Mouse (Mus musculus) urinary bladder, adult 18-20 months (tissue): ENCODE data around the gene Mboat2.

Source experiments
- DNase-seq, 2 experiments: peaks; one replicate each; pipeline ENCODE4 v3.0.0; 2022; ENCODE audit warnings: low spot score in 2 of 2, mixed read lengths in 2 of 2

Gene Mboat2

GRCm38 (mm10) chr12:24898226-24898625, 67.5 kb downstream of the Mboat2 start:
- no peak for DNase-seq

GRCm38 (mm10) chr12:24899636-24900035, 69.0 kb downstream of the Mboat2 start:
- DNase-seq: no peak

DNA sequence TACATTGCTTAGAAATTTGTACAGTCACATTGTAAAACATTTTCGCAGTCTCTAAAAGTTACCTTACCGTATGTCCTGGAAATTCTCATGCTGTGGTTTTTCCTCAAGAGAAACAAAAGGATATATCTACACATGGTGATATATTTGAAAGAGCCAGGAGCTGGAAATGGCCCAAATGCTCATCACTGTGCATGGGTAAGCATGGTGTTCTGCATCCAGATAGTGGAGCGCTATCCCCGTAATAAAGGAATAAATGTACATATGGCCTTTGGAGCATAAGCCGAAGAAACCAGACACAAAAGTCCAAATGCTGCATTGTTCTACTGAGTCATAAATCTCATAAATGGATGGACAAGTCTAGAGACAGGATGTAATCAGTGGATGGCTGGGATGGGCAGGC, 72.1 kb downstream of the Mboat2 start:
- no peak for DNase-seq

- no peak for DNase-seq
Measured at GRCm38 (mm10) chr12:24907894-24908293, 77.2 kb downstream of the Mboat2 start.

DNA sequence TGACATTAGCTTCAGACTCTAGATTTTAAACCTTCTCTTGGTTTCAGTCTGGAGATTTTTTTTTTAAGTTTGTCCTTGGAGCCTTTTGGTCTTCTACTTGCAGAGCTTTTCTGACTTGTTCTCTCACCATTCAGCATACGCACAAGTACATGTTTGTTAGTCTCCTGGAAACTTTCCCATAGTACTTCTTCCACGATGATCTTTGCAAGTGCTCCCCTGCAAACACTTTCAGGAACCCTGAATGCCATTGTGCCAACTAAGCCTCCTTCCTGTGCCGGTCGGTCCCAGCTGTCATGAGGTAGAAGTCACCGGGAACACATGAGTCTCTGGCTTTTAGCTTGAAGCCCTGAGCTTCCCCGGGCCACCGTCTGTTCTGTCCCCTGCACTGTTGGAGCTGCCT, 79.0 kb downstream of the Mboat2 start:
- DNase-seq: no peak

GRCm38 (mm10) chr12:24912174-24912573, 81.5 kb downstream of the Mboat2 start:
- DNase-seq: no peak

- no peak for DNase-seq
Measured at GRCm38 (mm10) chr12:24912876-24913275, 82.2 kb downstream of the Mboat2 start.

DNA sequence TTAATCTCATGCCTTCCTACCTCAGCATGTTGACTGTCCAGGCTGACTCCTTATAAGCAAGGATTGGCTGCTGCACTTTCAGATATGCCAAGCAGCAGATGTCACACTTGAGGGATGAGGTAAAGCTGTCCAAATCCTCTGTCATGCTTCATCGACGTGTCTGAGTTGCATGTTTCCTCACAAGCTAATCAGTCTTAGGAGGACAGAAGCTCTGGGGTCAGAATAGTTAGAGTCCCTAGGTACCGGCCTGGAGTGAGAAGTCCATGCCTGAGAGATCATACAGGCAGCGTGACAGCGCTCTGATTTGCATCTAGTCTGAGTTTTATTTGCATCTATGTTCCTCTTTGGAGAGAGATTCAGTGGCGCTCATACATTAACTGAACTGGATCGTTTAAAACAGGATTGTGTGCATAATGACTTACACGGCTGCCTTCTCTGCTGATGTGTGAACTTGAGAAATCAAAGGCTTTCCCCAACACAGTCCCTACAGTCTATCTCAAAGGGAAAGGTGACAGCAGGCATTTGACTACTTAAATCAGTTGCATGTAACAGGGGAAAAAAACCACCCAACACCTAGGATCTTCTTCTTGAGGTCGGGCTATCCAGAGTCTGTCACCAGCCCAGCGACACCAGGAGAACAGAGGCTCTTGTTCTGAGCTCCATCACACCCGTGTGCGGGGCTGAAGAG, 88.0 kb downstream of the Mboat2 start:
- no peak for DNase-seq

- DNase-seq: no peak
Measured at GRCm38 (mm10) chr12:24920861-24921260, 90.2 kb downstream of the Mboat2 start.

GRCm38 (mm10) chr12:24924003-24924402, 93.3 kb downstream of the Mboat2 start:
- no peak for DNase-seq

DNA sequence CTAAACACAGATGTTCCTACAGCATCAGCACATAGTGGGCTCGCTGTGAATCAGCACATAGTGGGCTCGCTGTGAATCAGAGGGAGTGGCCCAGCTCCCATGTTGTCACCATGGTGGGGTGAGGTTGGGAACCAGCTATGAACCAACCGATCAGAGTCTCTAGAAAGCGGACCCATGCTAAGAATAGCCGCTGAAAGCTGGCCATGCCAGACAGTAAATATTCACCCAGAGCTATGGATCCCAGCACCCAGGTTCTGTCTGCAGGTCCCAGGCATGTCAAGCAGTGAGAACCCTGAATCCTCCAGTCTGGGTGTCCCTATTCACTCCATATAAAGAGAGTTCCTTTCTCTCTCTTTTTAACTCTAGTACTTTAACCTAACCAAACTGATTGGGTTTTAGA, 94.6 kb downstream of the Mboat2 start:
- no peak for DNase-seq

DNA sequence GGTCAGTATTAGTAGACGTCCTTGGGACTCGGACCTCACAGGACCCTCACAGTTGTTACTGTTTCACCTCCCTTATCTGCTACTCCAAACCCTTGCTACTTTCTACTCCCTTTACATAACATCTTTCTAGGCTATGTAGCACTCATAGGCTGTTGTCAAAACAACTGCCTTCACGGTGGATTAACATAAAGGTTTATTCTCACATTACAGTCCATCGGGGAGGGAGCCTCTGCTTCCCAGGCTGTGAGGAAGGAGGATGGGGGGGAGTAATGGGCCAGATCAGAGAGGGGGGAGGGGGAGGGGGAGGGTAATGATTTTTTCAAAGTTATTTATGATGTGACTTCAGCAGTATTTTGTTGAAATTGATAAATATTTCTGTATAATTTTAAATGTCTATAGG, 95.0 kb downstream of the Mboat2 start:
- DNase-seq: no peak

- no peak for DNase-seq
Measured at GRCm38 (mm10) chr12:24928051-24928748, 97.5 kb downstream of the Mboat2 start.

DNA sequence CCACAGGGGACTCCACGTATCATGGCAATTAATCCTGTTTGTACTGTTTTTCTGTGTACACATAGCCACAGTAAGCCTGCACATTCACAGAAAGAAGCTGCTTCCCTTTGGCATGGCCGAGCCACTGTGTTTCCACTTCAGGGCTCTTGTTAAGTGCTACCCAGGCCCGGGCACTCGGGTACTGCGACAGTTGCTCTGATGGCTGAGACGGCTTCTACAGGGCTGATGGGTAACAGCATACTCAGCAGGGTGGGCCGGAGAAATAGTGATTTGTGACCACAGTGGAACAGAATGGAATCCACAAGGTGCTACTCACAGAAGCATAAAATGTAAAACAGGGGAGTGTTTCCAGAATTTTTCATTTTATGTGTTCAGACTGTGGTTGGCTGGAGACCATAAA, 98.4 kb downstream of the Mboat2 start:
- DNase-seq: no peak

GRCm38 (mm10) chr12:24930760-24931159, 100.1 kb downstream of the Mboat2 start:
- DNase-seq: no peak

GRCm38 (mm10) chr12:24932120-24932519, 101.4 kb downstream of the Mboat2 start:
- no peak for DNase-seq

DNA sequence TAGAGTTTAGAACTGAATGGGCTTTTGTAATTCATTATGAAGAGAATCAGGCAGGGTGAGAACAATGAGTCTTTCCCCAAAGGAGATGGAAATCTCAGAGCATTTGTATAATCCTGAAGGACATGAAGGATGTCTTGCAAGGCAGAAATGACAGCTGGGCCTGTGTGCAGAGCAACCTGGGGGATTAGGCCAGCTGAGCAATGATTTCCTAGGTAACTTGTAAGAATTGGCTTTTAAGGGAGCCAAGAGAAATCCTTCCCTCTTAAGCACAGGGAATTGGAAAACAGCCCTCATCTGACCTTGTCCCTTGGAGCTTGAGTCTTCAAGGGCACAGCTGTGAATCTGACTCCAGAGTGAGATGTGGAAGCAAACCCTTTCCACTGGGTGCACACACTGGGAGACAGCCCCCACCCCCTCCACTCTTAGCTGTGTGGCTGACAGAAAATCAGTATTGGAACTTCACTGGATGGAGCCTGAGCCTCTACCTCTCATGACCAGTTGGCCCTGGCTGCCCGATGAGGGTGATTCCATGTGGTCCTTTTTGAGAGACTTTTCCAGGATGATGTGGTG, 102.6 kb downstream of the Mboat2 start:
- no peak for DNase-seq

DNA sequence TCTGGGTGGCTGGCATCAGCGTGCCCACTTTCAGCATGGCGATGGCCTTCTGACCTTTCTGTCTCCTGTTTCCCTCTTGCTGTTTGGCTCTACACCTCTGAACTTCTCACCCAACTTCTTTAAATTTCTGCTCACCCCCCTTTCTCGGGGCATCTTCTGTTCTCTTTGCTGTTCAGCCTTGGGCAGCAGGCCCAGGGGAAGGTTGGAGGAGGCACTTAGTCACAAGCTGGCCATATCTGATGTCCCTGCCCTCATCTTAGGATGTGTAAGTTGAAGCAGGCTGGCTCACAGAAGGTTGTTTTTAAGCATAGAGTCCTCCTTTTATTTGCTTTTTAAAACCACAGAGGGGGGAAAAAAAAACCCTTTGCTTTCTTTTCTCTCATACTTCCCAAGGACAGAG, 103.3 kb downstream of the Mboat2 start:
- no peak for DNase-seq

- DNase-seq: no peak
Measured at GRCm38 (mm10) chr12:24936281-24936680, 105.6 kb downstream of the Mboat2 start.

DNA sequence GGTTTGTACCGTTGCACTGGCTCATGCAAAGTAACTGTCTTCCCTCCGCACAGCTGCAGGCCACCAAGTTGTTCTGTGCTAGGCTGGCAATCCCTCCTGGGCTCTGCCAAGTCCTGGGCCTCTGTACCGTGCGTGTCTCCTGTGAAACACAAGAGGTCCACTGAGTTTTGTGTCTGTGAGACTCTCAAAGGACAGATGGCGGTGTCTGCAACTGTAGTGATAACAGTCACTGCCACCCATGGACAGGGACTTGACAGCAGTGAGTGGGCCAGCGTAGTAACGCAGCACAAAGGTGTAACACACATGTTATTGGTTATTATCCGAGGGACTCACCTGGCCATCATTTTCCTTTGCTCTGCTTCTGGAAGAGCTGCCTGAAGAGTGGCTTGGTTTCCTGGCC, 108.7 kb downstream of the Mboat2 start:
- DNase-seq: no peak

DNA sequence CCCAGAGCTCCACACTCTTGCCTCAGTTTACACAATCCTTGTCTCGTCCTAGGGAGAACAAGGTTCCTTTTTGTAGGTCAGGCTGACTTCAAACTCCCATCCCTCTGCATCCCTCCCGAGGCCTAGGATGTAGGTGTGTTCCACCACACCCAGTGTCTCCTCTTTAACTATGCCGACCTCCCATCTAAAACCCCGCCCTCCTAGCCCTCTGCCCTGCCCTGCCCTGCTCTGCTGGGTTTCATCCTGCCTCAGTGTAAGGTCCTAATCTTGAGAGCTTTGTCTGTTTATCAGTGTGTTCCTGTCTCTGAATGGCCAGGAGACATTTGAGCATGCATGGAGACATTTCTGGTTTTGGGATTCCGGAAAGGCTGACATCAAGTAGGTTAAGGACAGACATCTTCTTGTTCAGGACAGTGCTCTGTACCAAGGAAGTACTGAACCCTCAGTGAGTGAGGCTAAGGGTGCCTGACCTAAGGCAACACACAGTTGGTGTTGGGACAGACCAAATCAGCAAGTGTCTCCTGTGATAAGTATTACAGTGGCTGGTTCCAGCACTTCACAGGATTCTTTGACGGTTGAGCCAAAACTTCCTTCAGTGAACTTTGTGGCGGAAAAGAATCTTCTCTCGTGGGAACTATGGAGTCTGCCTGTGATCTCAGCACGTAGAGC, 112.1 kb downstream of the Mboat2 start:
- no peak for DNase-seq

DNA sequence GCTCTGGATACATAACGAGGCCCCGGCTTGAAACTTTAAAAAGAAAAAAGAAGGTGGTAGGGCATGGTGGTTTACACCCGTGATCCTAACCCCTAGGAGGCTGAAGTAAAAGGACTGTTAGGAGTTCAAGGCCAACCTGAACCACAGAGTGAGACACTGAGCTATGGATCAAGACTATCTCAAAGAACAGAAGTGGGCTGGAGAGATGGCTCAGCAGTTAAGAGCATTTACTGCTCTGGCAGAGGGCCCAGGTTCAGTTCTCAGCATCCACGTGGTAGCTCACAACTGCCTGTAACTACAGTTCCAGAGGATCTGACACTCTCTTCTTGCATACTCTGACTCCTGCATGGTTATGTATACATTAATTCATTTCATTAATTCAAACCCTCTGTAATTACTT, 112.7 kb downstream of the Mboat2 start:
- no peak for DNase-seq

- DNase-seq: no peak
Measured at GRCm38 (mm10) chr12:24944597-24944996, 113.9 kb downstream of the Mboat2 start.
